Mouse (Mus musculus): Measurements from ENCODE around the gene Hs3st2. TPM values are rescaled to one million over a fixed set of nuclear protein-coding genes. Genes with fewer than 3 reads are reported as not detected.

Gene Hs3st2
- polyA plus RNA-seq, 1 experiment from 2014 or later = 0.22 TPM

DNA sequence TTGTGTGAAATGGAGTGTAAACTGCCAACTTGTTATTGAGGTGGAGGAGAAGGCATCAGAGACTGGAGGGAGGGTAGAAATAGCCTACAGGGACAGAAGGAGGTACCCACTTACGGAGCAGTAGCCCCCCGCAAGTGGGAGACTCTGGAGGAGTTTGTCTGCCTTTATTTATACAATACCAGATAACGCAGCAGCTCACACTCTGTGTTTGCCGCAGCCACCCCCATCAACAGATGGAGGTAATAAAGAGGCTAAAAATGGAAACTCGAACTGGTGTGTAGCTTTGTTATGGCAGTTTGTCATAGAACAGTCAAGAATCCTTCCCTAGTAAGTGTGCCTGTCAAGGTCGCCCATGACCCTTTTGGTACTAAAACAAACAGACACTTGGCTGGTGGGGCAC, 16.2 kb upstream of the Hs3st2 start:
- TF ChIP-seq CTCF (IDR thresholded peaks at IDR 0.05; ENCODE audit: low read depth) = no peak
- Histone ChIP-seq H3K36me3 (ENCODE audit: insufficient read depth) (no peaks in the 10 kb centered on the region), H3K27ac (ENCODE audit: low read depth) (no peak overlapping the region), H3K4me1 (ENCODE audit: insufficient read depth) (no peaks in the 10 kb centered on the region), H3K9ac (no peak overlapping the region), H3K4me2 (no peak overlapping the region), H3K27me3 (ENCODE audit: insufficient read depth, low read length) (no peaks in the 10 kb centered on the region), H3K9me3 (ENCODE audit: low read depth, low read length) (no peaks in the 10 kb centered on the region), H3K4me3 (ENCODE audit: low read depth, low read length) (no peak overlapping the region)
- WGBS = 13% methylated on average over 6 of the region's 6 CpGs
- ATAC-seq (ENCODE audit: insufficient read depth) (no peak), DNase-seq (no peak)

DNA sequence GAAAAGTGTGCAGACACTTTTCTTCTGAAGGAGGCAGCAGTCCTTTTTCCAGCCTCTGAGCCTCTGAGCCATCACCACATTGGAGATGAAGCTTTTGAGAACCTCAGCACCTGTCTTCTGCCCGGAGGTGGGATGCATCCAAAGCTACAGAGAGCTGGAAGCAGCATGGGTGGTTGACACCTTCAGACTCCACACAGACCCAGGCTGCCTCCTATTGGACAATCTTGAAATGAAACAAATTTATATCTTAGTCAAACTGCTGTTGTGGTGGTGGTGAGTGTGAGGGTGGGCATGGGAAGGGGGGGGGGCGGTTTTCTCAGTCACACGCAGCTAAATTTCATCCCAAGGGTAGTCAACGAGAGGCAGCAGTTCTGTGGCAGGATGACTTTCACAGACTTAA, 12.7 kb upstream of the Hs3st2 start:
- Histone ChIP-seq H3K9ac (no peak overlapping the region), H3K4me1 (ENCODE audit: insufficient read depth) (no peaks in the 10 kb centered on the region), H3K27me3 (ENCODE audit: insufficient read depth, low read length) (no peaks in the 10 kb centered on the region), H3K27ac (ENCODE audit: low read depth) (no peak overlapping the region), H3K36me3 (ENCODE audit: insufficient read depth) (no peaks in the 10 kb centered on the region), H3K4me2 (no peak overlapping the region), H3K4me3 (ENCODE audit: low read depth, low read length) (no peak overlapping the region), H3K9me3 (ENCODE audit: low read depth, low read length) (no peaks in the 10 kb centered on the region)
- ATAC-seq (ENCODE audit: insufficient read depth) = no peak
- no peak for TF ChIP-seq CTCF (IDR thresholded peaks at IDR 0.05; ENCODE audit: low read depth)
- 66% methylated on average over 4 of the region's 4 CpGs for WGBS
- DNase-seq = no peak

DNA sequence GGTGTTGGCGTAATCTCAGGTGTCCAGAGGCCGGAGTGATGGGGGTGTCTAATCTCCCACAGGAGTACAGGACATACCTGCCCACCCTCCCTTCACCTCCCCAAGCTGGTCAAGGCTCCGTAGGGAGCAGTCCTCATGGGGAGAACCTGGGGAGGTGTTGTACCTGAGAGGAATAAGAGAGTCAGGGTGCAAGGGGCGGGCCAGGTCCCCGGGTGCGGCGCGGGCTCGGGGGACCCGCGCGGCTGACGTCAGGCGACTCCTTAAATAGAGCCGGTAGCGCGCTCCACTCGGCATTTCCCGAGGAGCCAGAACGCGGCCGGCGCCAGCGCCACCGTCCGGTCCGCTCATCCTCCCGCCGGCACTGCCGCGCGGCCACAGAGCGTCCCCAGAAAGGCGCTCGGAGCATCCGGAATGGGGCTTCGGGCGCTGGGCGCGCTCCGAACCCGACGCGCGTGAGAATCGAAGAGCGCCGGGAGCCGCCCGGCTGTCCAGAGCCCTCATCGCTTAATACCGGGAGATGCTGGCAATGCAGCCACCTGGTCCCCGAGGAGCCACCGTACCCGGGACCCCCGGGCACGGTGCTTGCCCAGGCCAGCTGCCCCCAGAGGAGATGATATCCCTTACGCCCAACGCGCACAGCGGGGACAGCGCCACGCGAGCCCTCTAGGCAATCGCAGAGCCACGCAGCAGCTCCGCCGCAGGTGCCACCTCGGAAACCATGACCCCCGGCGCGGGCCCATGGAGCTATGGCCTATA, 503 bp downstream of the Hs3st2 start:
- DNase-seq = peak; percentile 37
- peak overlapping the region; percentile 15; the same call in 1 of the 2 replicates for H3K4me3 ChIP-seq (ENCODE audit: low read depth, low read length)
- ATAC-seq (ENCODE audit: insufficient read depth) = no peak; the same call in 1 of the 2 replicates
- H3K9ac ChIP-seq = no peak overlapping the region
- H3K4me2 ChIP-seq = peak overlapping the region; percentile 37; the same call in 1 of the 2 replicates
- H3K36me3 ChIP-seq (ENCODE audit: insufficient read depth) = no peaks in the 10 kb centered on the region
- no peaks in the 10 kb centered on the region for H3K9me3 ChIP-seq (ENCODE audit: low read depth, low read length)
- H3K4me1 ChIP-seq (ENCODE audit: insufficient read depth) = no peaks in the 10 kb centered on the region
- no peak for TF ChIP-seq CTCF (IDR thresholded peaks at IDR 0.05; ENCODE audit: low read depth)
- H3K27ac ChIP-seq (ENCODE audit: low read depth) = no peak overlapping the region
- 2% methylated on average over 72 of the region's 72 CpGs for WGBS
- H3K27me3 ChIP-seq (ENCODE audit: insufficient read depth, low read length) = peaks cover 37% of the 10 kb centered on the region

- no peak overlapping the region for H3K27ac ChIP-seq (ENCODE audit: low read depth)
- H3K27me3 ChIP-seq (ENCODE audit: insufficient read depth, low read length) = peaks cover 37% of the 10 kb centered on the region
- 2% methylated on average over 28 of the region's 28 CpGs for WGBS
- peak overlapping the region; percentile 37; the same call in 1 of the 2 replicates for H3K4me2 ChIP-seq
- no peak overlapping the region for H3K9ac ChIP-seq
- TF ChIP-seq CTCF (IDR thresholded peaks at IDR 0.05; ENCODE audit: low read depth) = no peak
- DNase-seq (no peak), ATAC-seq (ENCODE audit: insufficient read depth) (no peak)
- H3K9me3 ChIP-seq (ENCODE audit: low read depth, low read length) = no peaks in the 10 kb centered on the region
- no peaks in the 10 kb centered on the region for H3K36me3 ChIP-seq (ENCODE audit: insufficient read depth)
- peak overlapping the region; percentile 15; the same call in 1 of the 2 replicates for H3K4me3 ChIP-seq (ENCODE audit: low read depth, low read length)
- no peaks in the 10 kb centered on the region for H3K4me1 ChIP-seq (ENCODE audit: insufficient read depth)
Measured at GRCm38 (mm10) chr7:121392740-121392993, 1.0 kb downstream of the Hs3st2 start.

GRCm38 (mm10) chr7:121393884-121394283, 2.2 kb downstream of the Hs3st2 start:
- 74% methylated on average over 1 of the region's 1 CpGs for WGBS

DNA sequence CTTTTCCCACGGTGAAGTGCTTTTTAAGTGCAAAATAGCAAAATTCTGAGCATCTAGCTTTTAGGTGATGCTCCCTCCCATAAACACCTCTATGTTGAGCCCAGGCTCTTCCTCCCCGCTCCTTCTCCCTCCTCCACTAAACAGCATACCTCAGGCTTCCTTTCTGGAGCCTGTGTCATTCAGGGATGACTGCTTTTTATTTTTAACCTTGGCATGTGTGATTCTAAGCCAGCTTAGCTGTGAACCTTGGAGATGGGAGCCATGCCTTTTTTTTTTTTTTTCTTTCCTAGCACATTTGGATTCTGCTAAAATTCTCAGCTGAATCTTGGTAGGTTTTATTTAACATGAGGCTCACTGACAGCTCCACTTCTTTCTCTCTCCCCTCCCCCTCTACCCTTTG, 3.2 kb downstream of the Hs3st2 start:
- Histone ChIP-seq H3K4me3 (ENCODE audit: low read depth, low read length) (no peak overlapping the region), H3K27me3 (ENCODE audit: insufficient read depth, low read length) (peaks cover 37% of the 10 kb centered on the region), H3K27ac (ENCODE audit: low read depth) (no peak overlapping the region), H3K9me3 (ENCODE audit: low read depth, low read length) (no peaks in the 10 kb centered on the region), H3K4me1 (ENCODE audit: insufficient read depth) (no peaks in the 10 kb centered on the region), H3K36me3 (ENCODE audit: insufficient read depth) (no peaks in the 10 kb centered on the region), H3K9ac (no peak overlapping the region), H3K4me2 (no peak overlapping the region)
- no peak for TF ChIP-seq CTCF (IDR thresholded peaks at IDR 0.05; ENCODE audit: low read depth)
- no peak for ATAC-seq (ENCODE audit: insufficient read depth)
- WGBS = 67% methylated on average over 2 of the region's 2 CpGs
- no peak for DNase-seq

More at GRCm38 (mm10) chr7:121393884-121394283, 2.2 kb downstream of the Hs3st2 start:
- H3K4me1 ChIP-seq (ENCODE audit: insufficient read depth) = no peaks in the 10 kb centered on the region
- TF ChIP-seq CTCF (IDR thresholded peaks at IDR 0.05; ENCODE audit: low read depth) = no peak
- no peak overlapping the region for H3K27ac ChIP-seq (ENCODE audit: low read depth)
- peaks cover 37% of the 10 kb centered on the region for H3K27me3 ChIP-seq (ENCODE audit: insufficient read depth, low read length)
- H3K4me3 ChIP-seq (ENCODE audit: low read depth, low read length) = no peak overlapping the region
- ATAC-seq (ENCODE audit: insufficient read depth) = no peak
- no peaks in the 10 kb centered on the region for H3K9me3 ChIP-seq (ENCODE audit: low read depth, low read length)
- H3K9ac ChIP-seq = no peak overlapping the region
- peak; percentile 4 for DNase-seq
- no peak overlapping the region for H3K4me2 ChIP-seq
- no peaks in the 10 kb centered on the region for H3K36me3 ChIP-seq (ENCODE audit: insufficient read depth)

GRCm38 (mm10) chr7:121410716-121411506, 19.3 kb downstream of the Hs3st2 start:
- ATAC-seq (ENCODE audit: insufficient read depth) (no peak), DNase-seq (no peak)
- Histone ChIP-seq H3K4me3 (ENCODE audit: low read depth, low read length) (no peak overlapping the region), H3K4me1 (ENCODE audit: insufficient read depth) (no peaks in the 10 kb centered on the region), H3K36me3 (ENCODE audit: insufficient read depth) (no peaks in the 10 kb centered on the region), H3K9ac (no peak overlapping the region), H3K4me2 (no peak overlapping the region), H3K27me3 (ENCODE audit: insufficient read depth, low read length) (no peaks in the 10 kb centered on the region), H3K9me3 (ENCODE audit: low read depth, low read length) (no peaks in the 10 kb centered on the region), H3K27ac (ENCODE audit: low read depth) (no peak overlapping the region)
- 78% methylated on average over 11 of the region's 11 CpGs for WGBS
- no peak for TF ChIP-seq CTCF (IDR thresholded peaks at IDR 0.05; ENCODE audit: low read depth)
